Comparison of ENCODE assay signal across 13 mouse cellular contexts in genomic region chr16:97009116-97010055, GRCm38 (mm10).
DNase-seq lines count a peak whose midpoint lies in the region; ATAC-seq and TF ChIP-seq lines count a peak whose summit lies in the region.
"Had no signal": no experiment of that assay in that cellular context is flagged by ENCODE, and none has a peak within 500 bp of the region (broad histone marks: within the 10 kb centered on the region; RNA-seq: fewer than 3 reads in every experiment).

No protein-coding gene starts in this region.

- H3K9me3 ChIP-seq in neural tube, embryonic 13.5 days, result no peaks in the 10 kb centered on the region
- no peaks in the 10 kb centered on the region for H3K9me3 ChIP-seq in intestine, embryonic 16.5 days (ENCODE audit: control insufficient read depth, low read length)
- H3K9me3 ChIP-seq: embryonic facial prominence, embryonic 13.5 days had no signal

- H3K36me3 ChIP-seq in neural tube, embryonic 13.5 days, result no peaks in the 10 kb centered on the region
- no peaks in the 10 kb centered on the region for H3K36me3 ChIP-seq in intestine, embryonic 16.5 days (ENCODE audit: control insufficient read depth, insufficient read depth, low read length)
- H3K36me3 ChIP-seq: embryonic facial prominence, embryonic 13.5 days had no signal

- peak overlapping the region; percentile 49 for H3K9ac ChIP-seq in neural tube, embryonic 13.5 days
- H3K9ac ChIP-seq in intestine, embryonic 16.5 days (ENCODE audit: low read depth, low read length), result no peak overlapping the region
- H3K9ac ChIP-seq: embryonic facial prominence, embryonic 13.5 days had no signal

- TF ChIP-seq CTCF in left cerebral cortex, adult 2 months (IDR thresholded peaks at IDR 0.05), result no peak

- no peaks in the 10 kb centered on the region for H3K27me3 ChIP-seq in neural tube, embryonic 13.5 days
- no peaks in the 10 kb centered on the region for H3K27me3 ChIP-seq in intestine, embryonic 16.5 days (replicated peaks; ENCODE audit: control insufficient read depth, insufficient read depth, low read length)
- H3K27me3 ChIP-seq: embryonic facial prominence, embryonic 13.5 days; Patski had no signal

- 51% methylated on average over 4 of the region's 4 CpGs for WGBS in neural tube, embryonic 13.5 days
- 41% methylated on average over 4 of the region's 4 CpGs for whole genome bisulfite sequencing in intestine, embryonic 16.5 days

- peak; percentile 18 to 45 for DNase-seq in layer of hippocampus, adult 18-20 months (ENCODE audit: low spot score in 2 of 2)
- no peak for DNase-seq in layer of hippocampus, adult 9-10 months (ENCODE audit: low spot score)
- DNase-seq in frontal cortex, postnatal 14 days (ENCODE audit: low spot score in 2 of 2), result peak; percentile 35 to 36
- peak; percentile 14 to 35 for DNase-seq in left cerebral cortex, adult 2 months (ENCODE audit: extremely low spot score in 1 of 2, low spot score in 2 of 2)
- DNase-seq in adrenal gland, postnatal 25 days, result no peak
- no peak for DNase-seq in gastrocnemius, postnatal 14 days
- DNase-seq: gastrocnemius, postnatal 36 days; heart, postnatal 4 days; lung, postnatal 4 days had no signal

- H3K27ac ChIP-seq in left cerebral cortex, adult 2 months, result peak overlapping the region; percentile 40; the same call in 1 of the 2 replicates
- peak overlapping the region; percentile 80 for H3K27ac ChIP-seq in neural tube, embryonic 13.5 days (replicated peaks)
- H3K27ac ChIP-seq in intestine, embryonic 16.5 days (ENCODE audit: low read length), result no peak overlapping the region
- H3K27ac ChIP-seq: embryonic facial prominence, embryonic 13.5 days had no signal

- H3K4me2 ChIP-seq in neural tube, embryonic 13.5 days, result no peak overlapping the region
- no peak overlapping the region for H3K4me2 ChIP-seq in intestine, embryonic 16.5 days (ENCODE audit: low read depth, low read length)
- H3K4me2 ChIP-seq: embryonic facial prominence, embryonic 13.5 days had no signal

- intact Hi-C loops in left cerebral cortex, adult 2 months (cut with DNase I), result loop anchor here (10.0 kb wide), 1 partner anchor 315 kb away; no protein-coding TSS in a partner anchor
- intact Hi-C loops in gastrocnemius, postnatal 14 days (cut with DNase I; ENCODE audit: low total_unique reads), result no loop called here

- H3K4me3 ChIP-seq in left cerebral cortex, adult 2 months, result no peak overlapping the region
- no peak overlapping the region for H3K4me3 ChIP-seq in neural tube, embryonic 13.5 days
- H3K4me3 ChIP-seq in intestine, embryonic 16.5 days (ENCODE audit: low read length), result no peak overlapping the region
- H3K4me3 ChIP-seq: embryonic facial prominence, embryonic 13.5 days had no signal

- peaks cover 32% of the 10 kb centered on the region for H3K4me1 ChIP-seq in neural tube, embryonic 13.5 days (replicated peaks)
- no peaks in the 10 kb centered on the region for H3K4me1 ChIP-seq in intestine, embryonic 16.5 days (ENCODE audit: control insufficient read depth, insufficient read depth, low read length)

- peak; percentile 81 for ATAC-seq in neural tube, embryonic 13.5 days (ENCODE audit: low read depth)
- no peak for ATAC-seq in intestine, embryonic 16.5 days
- ATAC-seq: Patski had no signal

Comparison
In these comparisons a context has a peak if more than half of its experiments do, and no peak if none do; other contexts are left out.
1. DNase-seq: peak in layer of hippocampus, adult 18-20 months (2 of 2), frontal cortex, postnatal 14 days (2 of 2) and left cerebral cortex, adult 2 months (2 of 2); none in layer of hippocampus, adult 9-10 months (single experiment), adrenal gland, postnatal 25 days (single experiment) and gastrocnemius, postnatal 14 days (single experiment).